Mouse (Mus musculus) CD4-positive, CD25-positive, alpha-beta regulatory T cell, adult 9 weeks (primary cell): ENCODE data around the gene Sft2d2. TPM values are rescaled to one million over a fixed set of nuclear protein-coding genes. Genes with fewer than 3 reads are reported as not detected.

ENCODE experiments used
- polyA plus RNA-seq: library from polyadenylated mRNA; unstranded; fragments of 100-300 nt; shearing (Covaris generic); gene quantifications from one replicate; pipeline ENCODE4 v1.2.1, GENCODE M21; 2017

The Sft2d2 gene
- polyA plus RNA-seq = 69.6 TPM

GRCm38 (mm10) chr1:165193880-165194661 is at the start of gene Sft2d2:
Sft2d2 (minus strand) TSS chr1:165194438.

GRCm38 (mm10) chr1:165236321-165237298 is 42.4 kb upstream of the Sft2d2 start, which contains the start of gene Tiprl:
Tiprl (minus strand) TSS chr1:165236996.

GRCm38 (mm10) chr1:165160723-165161405 is 33.4 kb downstream of the Sft2d2 start, which contains the start of gene Tbx19:
Tbx19 (minus strand) TSS chr1:165160773.

Other genes with a start within 250 kb of the Sft2d2 start
- gene Tbx19, start 33.7 kb downstream of the Sft2d2 start, polyA plus RNA-seq = not detected
- 101 TPM for gene Tiprl, start 42.6 kb upstream of the Sft2d2 start, polyA plus RNA-seq
- 0.09 TPM for gene Gpr161, start 101.4 kb upstream of the Sft2d2 start, polyA plus RNA-seq